Mouse (Mus musculus) testis, adult 2 months (tissue): Measurements from ENCODE around the gene Nupl2. TPM values are rescaled to one million over a fixed set of nuclear protein-coding genes. Genes with fewer than 3 reads are reported as not detected.

Experiments
- H3K27ac ChIP-seq: fragments of 200-500 bp; 2 replicates; pipeline ENCODE4 v1.5.1; 2012; ENCODE audit warnings: low read depth, low read length; ENCODE audit not compliant: control insufficient read depth, insufficient read depth
- H3K27me3 ChIP-seq: fragments of 200-500 bp; 2 replicates; pipeline ENCODE4 v1.6.1; 2012; ENCODE audit warnings: mild to moderate bottlenecking, low read length, moderate library complexity; ENCODE audit not compliant: control insufficient read depth, insufficient read depth
- H3K36me3 ChIP-seq: fragments of 200-500 bp; 2 replicates; pipeline ENCODE4 v1.6.1; 2012; ENCODE audit warnings: mild to moderate bottlenecking, low read length; ENCODE audit not compliant: control insufficient read depth, insufficient read depth
- H3K4me1 ChIP-seq: fragments of 200-500 bp; 2 replicates; pipeline ENCODE4 v1.6.1; 2012; ENCODE audit warnings: low read length; ENCODE audit not compliant: control insufficient read depth, insufficient read depth
- H3K4me3 ChIP-seq: fragments of 200-500 bp; 2 replicates; pipeline ENCODE4 v1.5.1; 2012; ENCODE audit warnings: low read depth, mild to moderate bottlenecking, low read length, moderate library complexity, mixed read lengths; ENCODE audit not compliant: control insufficient read depth
- CTCF ChIP-seq: fragments of 200-500 bp; IDR thresholded peaks from 2 replicates; pipeline ENCODE4 v1.5.1; 2012; ENCODE audit warnings: low read depth, mild to moderate bottlenecking, inconsistent platforms, low read length, moderate library complexity; ENCODE audit not compliant: control insufficient read depth, insufficient read depth, insufficient replicate concordance
- POLR2A ChIP-seq: fragments of 200-500 bp; IDR thresholded peaks from 2 replicates; pipeline ENCODE4 v1.6.1; 2012; ENCODE audit warnings: low read depth, mild to moderate bottlenecking, inconsistent platforms, low read length, moderate library complexity; ENCODE audit not compliant: control insufficient read depth
- polyA plus RNA-seq: library from polyadenylated mRNA; depleted of rRNA; stranded (reverse); fragments of >200 nt; gene quantifications from 2 replicates; pipeline ENCODE4 v1.2.3, GENCODE M21; 2012

Nupl2 gene
- polyA plus RNA-seq, 1 experiment, result 52.1 TPM

GRCm38 (mm10) chr5:24152199-24152598 lies 12.6 kb upstream of the Nupl2 start:
- TF ChIP-seq POLR2A (no peak), CTCF (no peak)
- no peak overlapping the region for H3K27ac ChIP-seq

GRCm38 (mm10) chr5:24156774-24157173 lies 8.0 kb upstream of the Nupl2 start:
- TF ChIP-seq CTCF, result no peak
- TF ChIP-seq POLR2A, result no peak
- no peaks in the 10 kb centered on the region for H3K27me3 ChIP-seq
- no peaks in the 10 kb centered on the region for H3K36me3 ChIP-seq
- H3K27ac ChIP-seq, result no peak overlapping the region
- H3K4me1 ChIP-seq, result no peaks in the 10 kb centered on the region
- no peak overlapping the region for H3K4me3 ChIP-seq

More at GRCm38 (mm10) chr5:24152199-24152598, 12.6 kb upstream of the Nupl2 start:
- Histone ChIP-seq H3K4me1 (no peaks in the 10 kb centered on the region), H3K27me3 (no peaks in the 10 kb centered on the region), H3K4me3 (no peak overlapping the region), H3K36me3 (no peaks in the 10 kb centered on the region)

- H3K27me3 ChIP-seq, result no peaks in the 10 kb centered on the region
- TF ChIP-seq POLR2A (no peak), CTCF (no peak)
- no peaks in the 10 kb centered on the region; the same call in 1 of the 2 replicates for H3K36me3 ChIP-seq
- H3K27ac ChIP-seq, result no peak overlapping the region
- peaks cover 2% of the 10 kb centered on the region; the same call in 1 of the 2 replicates for H3K4me1 ChIP-seq
- peak overlapping the region; percentile 18; the same call in 1 of the 2 replicates for H3K4me3 ChIP-seq
Measured at GRCm38 (mm10) chr5:24167263-24167662, 2.5 kb downstream of the Nupl2 start.

- Histone ChIP-seq H3K36me3 (no peaks in the 10 kb centered on the region; the same call in 1 of the 2 replicates), H3K4me3 (no peak overlapping the region), H3K27ac (no peak overlapping the region), H3K27me3 (no peaks in the 10 kb centered on the region), H3K4me1 (peaks cover 2% of the 10 kb centered on the region; the same call in 1 of the 2 replicates)
- TF ChIP-seq CTCF (no peak), POLR2A (no peak)
Measured at GRCm38 (mm10) chr5:24169881-24170280, 5.1 kb downstream of the Nupl2 start.

- Histone ChIP-seq H3K27ac (no peak overlapping the region), H3K4me1 (no peaks in the 10 kb centered on the region), H3K27me3 (no peaks in the 10 kb centered on the region), H3K4me3 (no peak overlapping the region), H3K36me3 (no peaks in the 10 kb centered on the region; the same call in 1 of the 2 replicates)
- TF ChIP-seq POLR2A (no peak), CTCF (no peak)
Measured at GRCm38 (mm10) chr5:24172092-24172491, 7.3 kb downstream of the Nupl2 start.

GRCm38 (mm10) chr5:24181514-24182295 lies 16.9 kb downstream of the Nupl2 start:
- Histone ChIP-seq H3K36me3 (no peaks in the 10 kb centered on the region; the same call in 1 of the 2 replicates), H3K4me1 (no peaks in the 10 kb centered on the region), H3K27me3 (no peaks in the 10 kb centered on the region), H3K27ac (no peak overlapping the region), H3K4me3 (no peak overlapping the region)
- TF ChIP-seq POLR2A (no peak), CTCF (no peak)

GRCm38 (mm10) chr5:24182296-24182734 lies 17.6 kb downstream of the Nupl2 start:
- TF ChIP-seq CTCF (no peak), POLR2A (no peak)
- Histone ChIP-seq H3K36me3 (no peaks in the 10 kb centered on the region; the same call in 1 of the 2 replicates), H3K4me3 (no peak overlapping the region), H3K27ac (no peak overlapping the region), H3K4me1 (no peaks in the 10 kb centered on the region), H3K27me3 (no peaks in the 10 kb centered on the region)
